Mouse (Mus musculus): Measurements from ENCODE around the gene Spink8. TPM values are rescaled to one million over a fixed set of nuclear protein-coding genes. Genes with fewer than 3 reads are reported as not detected.
A peak's percentile ranks its signal among the peaks of the same experiment; 100 is the strongest.
"Not testable (repeated sequence)": the region's sequence is repeated elsewhere in the genome, so short reads cannot be mapped to it uniquely, and the experiment has no call there.

Spink8 gene
- total RNA-seq (2015; ENCODE audit: low replicate concordance) = not detected in 2 replicates
- total RNA-seq (2017; ENCODE audit: low replicate concordance) = not detected in 2 replicates

DNA sequence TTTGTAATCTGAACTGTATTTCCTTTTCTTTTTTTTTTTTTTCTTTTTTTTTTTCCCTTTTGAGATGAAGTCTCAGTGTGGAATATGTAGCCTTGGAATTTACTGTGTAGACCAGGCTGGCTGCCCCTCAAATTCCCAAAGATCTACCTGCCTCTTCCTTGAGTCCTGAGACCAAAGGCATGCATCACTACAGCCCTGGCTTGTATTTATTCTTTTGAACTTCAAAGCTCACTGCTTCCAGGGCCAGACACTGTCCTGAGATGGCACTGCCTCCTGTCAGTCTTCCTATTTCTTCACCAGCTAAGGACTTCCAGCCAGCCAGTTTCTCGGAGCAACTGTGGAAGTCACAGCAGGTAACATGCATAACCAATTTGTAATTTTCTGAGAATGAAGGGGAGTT, at the start of gene Spink8:
Spink8 (plus strand) TSS at position 301 of the 400 bp plus-strand sequence.
- ATAC-seq (replicated peaks; ENCODE audit: low FRiP score, poor library complexity, severe bottlenecking) = no peak

- not testable (repeated sequence) for ATAC-seq (replicated peaks; ENCODE audit: low FRiP score, poor library complexity, severe bottlenecking)
Observed at GRCm38 (mm10) chr9:109766841-109767240, 45.2 kb upstream of the Spink8 start.

DNA sequence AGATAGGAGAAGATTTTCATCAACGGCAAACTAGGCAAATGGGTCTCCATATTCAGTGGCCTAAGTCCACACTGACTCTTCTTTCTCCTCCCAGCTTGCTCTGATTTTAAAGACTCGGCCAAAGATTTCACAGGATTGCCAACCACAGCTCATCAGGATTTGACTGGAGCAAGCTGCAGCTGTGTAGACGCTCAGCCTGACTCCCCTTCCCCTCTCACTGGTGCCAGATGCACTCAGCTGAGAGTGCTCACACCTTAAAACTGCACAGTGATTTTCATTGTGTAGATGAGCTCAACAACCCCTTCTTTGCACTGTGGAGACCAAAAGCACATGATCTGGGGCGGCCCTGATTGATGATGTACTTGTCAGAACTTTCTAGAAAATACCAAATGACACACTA, 21.5 kb upstream of the Spink8 start, which contains the start of gene Fbxw27:
Fbxw27 (minus strand) TSS at position 101 of the 400 bp plus-strand sequence.
- ATAC-seq (replicated peaks; ENCODE audit: low FRiP score, poor library complexity, severe bottlenecking) = not testable (repeated sequence)

- no peak for ATAC-seq (replicated peaks; ENCODE audit: low FRiP score, poor library complexity, severe bottlenecking)
Observed at GRCm38 (mm10) chr9:109795221-109795620, 16.9 kb upstream of the Spink8 start.

GRCm38 (mm10) chr9:109795811-109796210, 16.3 kb upstream of the Spink8 start:
- no peak for ATAC-seq (replicated peaks; ENCODE audit: low FRiP score, poor library complexity, severe bottlenecking)

DNA sequence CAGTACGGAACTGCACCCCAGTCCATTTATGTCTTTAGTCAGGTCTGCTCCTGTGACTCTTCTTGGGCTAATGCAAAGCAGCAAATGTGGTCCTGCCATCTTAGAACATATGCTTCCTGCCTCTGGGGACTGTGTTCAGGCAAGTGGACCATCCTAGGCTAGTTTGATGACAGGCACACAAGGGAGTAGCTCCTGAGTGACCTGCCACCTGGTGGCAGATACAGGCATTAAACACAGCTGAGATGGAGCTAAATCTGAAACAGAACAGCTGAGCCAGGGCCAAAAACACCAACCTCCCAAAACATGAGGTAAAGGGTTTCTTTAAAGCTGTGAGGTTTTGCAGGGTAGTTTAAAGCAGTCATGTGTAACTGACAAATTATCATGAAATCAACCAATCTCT, 14.0 kb upstream of the Spink8 start:
- no peak for ATAC-seq (replicated peaks; ENCODE audit: low FRiP score, poor library complexity, severe bottlenecking)

- ATAC-seq (replicated peaks; ENCODE audit: low FRiP score, poor library complexity, severe bottlenecking) = not testable (repeated sequence)
Observed at GRCm38 (mm10) chr9:109805596-109805995, 6.5 kb upstream of the Spink8 start.

- ATAC-seq (replicated peaks; ENCODE audit: low FRiP score, poor library complexity, severe bottlenecking) = no peak
Observed at GRCm38 (mm10) chr9:109806260-109806659, 5.8 kb upstream of the Spink8 start.

DNA sequence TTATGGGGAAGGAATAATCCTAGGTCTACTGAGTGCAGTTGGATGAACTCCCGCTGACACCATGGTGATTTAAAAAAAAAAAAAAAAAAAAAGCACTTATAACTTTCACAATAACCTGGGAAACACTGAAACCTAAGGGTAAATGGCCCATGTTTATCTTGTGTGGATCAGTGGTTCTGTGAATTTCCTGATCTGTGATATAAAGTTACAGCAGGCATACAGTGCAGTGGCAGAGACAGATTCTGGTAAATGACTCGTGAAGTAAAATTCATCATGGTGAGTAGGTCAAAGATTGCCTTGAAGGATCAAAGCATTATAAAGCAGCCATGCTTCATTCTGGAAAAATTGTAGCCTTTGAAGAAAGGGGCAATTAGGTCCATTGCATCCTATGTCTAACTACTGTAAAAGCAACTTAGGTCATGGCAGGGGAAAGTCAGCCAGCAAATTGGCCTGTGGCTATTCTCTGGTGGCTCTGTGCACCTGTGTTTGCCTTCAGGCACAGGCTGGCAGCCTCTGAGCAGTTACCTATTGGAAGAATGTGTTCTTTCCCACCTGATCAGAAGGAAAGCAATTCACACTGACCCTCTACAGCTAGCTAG, 5.3 kb upstream of the Spink8 start:
- ATAC-seq (replicated peaks; ENCODE audit: low FRiP score, poor library complexity, severe bottlenecking) = no peak

- ATAC-seq (replicated peaks; ENCODE audit: low FRiP score, poor library complexity, severe bottlenecking) = no peak
Observed at GRCm38 (mm10) chr9:109807898-109808297, 4.2 kb upstream of the Spink8 start.

GRCm38 (mm10) chr9:109813424-109813823, 1.3 kb downstream of the Spink8 start:
- no peak for ATAC-seq (replicated peaks; ENCODE audit: low FRiP score, poor library complexity, severe bottlenecking)

- ATAC-seq (replicated peaks; ENCODE audit: low FRiP score, poor library complexity, severe bottlenecking) = no peak
Observed at GRCm38 (mm10) chr9:109816341-109816740, 4.3 kb downstream of the Spink8 start.

- ATAC-seq (replicated peaks; ENCODE audit: low FRiP score, poor library complexity, severe bottlenecking) = no peak; the same call in 1 of the 2 replicates
Observed at GRCm38 (mm10) chr9:109825739-109826138, 13.7 kb downstream of the Spink8 start.

- ATAC-seq (replicated peaks; ENCODE audit: low FRiP score, poor library complexity, severe bottlenecking) = no peak
Observed at GRCm38 (mm10) chr9:109826181-109826580, 14.1 kb downstream of the Spink8 start.

GRCm38 (mm10) chr9:109832391-109833087, 20.5 kb downstream of the Spink8 start, which contains the start of gene Nme6:
Gene Nme6, plus strand, starts transcription at chr9:109832749.
- peak; percentile 97 for ATAC-seq (replicated peaks; ENCODE audit: low FRiP score, poor library complexity, severe bottlenecking)

DNA sequence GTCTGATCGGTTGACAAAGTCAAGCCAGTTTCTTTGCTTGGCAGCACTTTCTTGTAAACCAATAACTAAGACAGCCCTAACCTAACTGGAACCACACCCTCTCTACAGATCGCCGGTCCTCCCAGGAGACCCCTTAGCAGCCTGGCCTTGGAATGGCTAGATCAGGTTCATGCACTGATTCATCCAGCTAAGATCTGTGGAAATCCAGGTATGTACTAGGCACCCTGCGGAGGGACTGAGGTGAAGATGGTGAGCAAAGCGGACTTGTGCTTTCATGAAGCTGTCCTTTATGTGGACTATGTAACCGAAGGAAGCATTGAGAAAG, 21.0 kb downstream of the Spink8 start:
- 0 out of 2 replicates have a peak, but pooled peaks have one; percentile 9 for ATAC-seq (replicated peaks; ENCODE audit: low FRiP score, poor library complexity, severe bottlenecking)

- ATAC-seq (replicated peaks; ENCODE audit: low FRiP score, poor library complexity, severe bottlenecking) = no peak
Observed at GRCm38 (mm10) chr9:109849312-109849758, 37.3 kb downstream of the Spink8 start, which contains the start of gene Camp. Gene Camp, minus strand, starts transcription at chr9:109849617.

DNA sequence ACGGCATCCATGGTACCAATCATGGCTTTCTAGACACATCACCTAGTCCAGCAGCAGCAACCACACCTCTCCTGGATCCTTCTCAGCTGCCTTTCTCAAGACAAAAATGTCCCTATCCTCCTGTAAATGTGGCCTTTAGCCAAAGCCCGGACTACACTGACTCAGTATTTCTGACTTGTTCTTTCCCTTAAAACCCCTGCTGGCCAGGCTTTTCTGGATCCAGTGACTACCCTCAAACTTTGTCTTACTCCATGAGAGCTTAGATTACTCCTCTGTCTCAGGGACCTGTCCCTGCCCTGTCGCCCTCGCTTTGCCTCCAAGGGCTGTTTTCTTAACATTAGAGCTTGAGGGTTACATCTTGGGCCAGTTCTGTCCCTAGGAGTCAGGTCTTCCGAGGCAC, 38.0 kb downstream of the Spink8 start:
- no peak for ATAC-seq (replicated peaks; ENCODE audit: low FRiP score, poor library complexity, severe bottlenecking)

DNA sequence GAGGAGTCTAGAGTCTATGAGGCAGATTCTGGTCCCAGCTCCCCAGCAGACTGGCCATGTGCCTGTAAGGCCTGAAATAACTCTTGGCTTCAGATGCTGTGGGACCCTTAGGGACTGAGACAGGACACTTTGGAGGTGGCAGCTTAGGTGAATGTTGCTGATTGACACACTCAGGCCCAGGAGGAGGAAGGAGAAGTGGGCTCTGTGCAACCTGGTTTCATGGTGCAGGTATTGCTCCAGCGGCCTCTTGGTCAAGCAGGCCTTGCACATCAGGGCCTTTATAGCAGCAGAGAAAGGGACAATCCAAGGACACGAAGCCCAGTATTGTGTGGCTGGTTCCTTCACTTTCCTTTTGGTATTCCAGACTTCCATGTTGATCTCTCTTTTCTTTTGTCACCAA, 42.3 kb downstream of the Spink8 start:
- no peak for ATAC-seq (replicated peaks; ENCODE audit: low FRiP score, poor library complexity, severe bottlenecking)

GRCm38 (mm10) chr9:109855947-109856346, 43.9 kb downstream of the Spink8 start:
- no peak for ATAC-seq (replicated peaks; ENCODE audit: low FRiP score, poor library complexity, severe bottlenecking)

DNA sequence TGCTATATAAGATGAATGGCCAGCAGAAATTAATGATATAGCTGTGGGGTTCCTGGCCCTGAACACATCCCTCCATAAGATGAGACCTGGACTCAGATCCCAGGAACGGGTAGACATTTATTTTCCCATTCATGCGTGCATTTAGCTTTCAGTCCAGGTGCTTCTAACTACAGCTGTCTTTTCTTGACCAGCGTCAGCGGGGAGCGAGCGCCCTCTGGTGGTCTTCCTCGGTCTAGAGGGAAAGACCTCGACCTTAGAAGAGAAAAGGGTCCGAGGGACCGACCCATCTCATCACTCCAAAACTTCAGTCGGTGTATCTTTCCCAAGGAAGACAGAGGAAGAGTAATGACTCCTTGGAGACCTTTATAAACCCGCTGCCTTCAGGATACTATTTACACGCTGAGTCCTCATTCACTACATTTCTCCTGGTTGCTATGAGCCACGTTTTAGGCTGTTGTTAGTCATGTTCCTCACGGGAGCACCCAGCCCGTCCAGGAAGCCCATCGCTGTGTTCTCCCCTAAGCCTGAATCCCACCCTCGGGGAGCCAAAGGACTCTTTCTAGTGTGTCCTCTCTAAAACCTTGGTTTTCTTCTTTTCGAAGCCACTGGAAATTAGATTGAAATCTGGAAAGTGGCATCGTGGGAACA, 50.4 kb downstream of the Spink8 start:
- peak; percentile 85 for ATAC-seq (replicated peaks; ENCODE audit: low FRiP score, poor library complexity, severe bottlenecking)
